Mouse (Mus musculus): ENCODE results near the gene Rhox4f.
"Not testable (repeated sequence)": the region's sequence is repeated elsewhere in the genome, so short reads cannot be mapped to it uniquely, and the experiment has no call there.

GRCm38 (mm10) chrX:37557112-37557511 lies 50.4 kb downstream of the Rhox4f start, which contains the start of gene Rhox4e:
- not testable (repeated sequence) for TF ChIP-seq CTCF, EP300 (IDR thresholded peaks at IDR 0.05)
